Mouse (Mus musculus): Measurements from ENCODE around the gene Agr3. TPM values are rescaled to one million over a fixed set of nuclear protein-coding genes. Genes with fewer than 3 reads are reported as not detected.
A peak's percentile ranks its signal among the peaks of the same experiment; 100 is the strongest.

Gene Agr3
- total and polyA plus RNA-seq, 3 experiments, result 0.22 TPM; not detected in 2

GRCm38 (mm10) chr12:35993583-35993982, 68.2 kb downstream of the Agr3 start:
- no peaks in the 10 kb centered on the region for H3K4me1 ChIP-seq (ENCODE audit: insufficient read depth, low read depth, low read length)
- H3K9me3 ChIP-seq (replicated peaks), result 0 out of 2 replicates have a peak, but pooled peaks cover 3% of the 10 kb centered on the region
- DNase-seq (ENCODE audit: low spot score) (no peak), ATAC-seq (ENCODE audit: extremely low read depth, insufficient number of reproducible peaks, low FRiP score, poor library complexity, severe bottlenecking) (no peak)
- no peaks in the 10 kb centered on the region for H3K36me3 ChIP-seq (replicated peaks)
- H3K4me3 ChIP-seq (ENCODE audit: low read depth, low read length), result no peak overlapping the region
- no peak for TF ChIP-seq GATA2 (IDR thresholded peaks at IDR 0.05; ENCODE audit: borderline replicate concordance, low read depth, low read length)
- TF ChIP-seq TAL1 (conservative IDR thresholded peaks at IDR 0.05; ENCODE audit: low read depth, low read length), result no peak
- TF ChIP-seq POLR2AphosphoS5 (IDR thresholded peaks at IDR 0.05; ENCODE audit: insufficient replicate concordance, low read depth, low read length), result no peak
- no peak for TF ChIP-seq CTCF (IDR thresholded peaks at IDR 0.05; ENCODE audit: low read depth, low read length)
- no peak for TF ChIP-seq GATA1 (IDR thresholded peaks at IDR 0.05; ENCODE audit: borderline replicate concordance, low read length)
- H3K27me3 ChIP-seq (ENCODE audit: insufficient read depth, low read length), result no peaks in the 10 kb centered on the region

DNA sequence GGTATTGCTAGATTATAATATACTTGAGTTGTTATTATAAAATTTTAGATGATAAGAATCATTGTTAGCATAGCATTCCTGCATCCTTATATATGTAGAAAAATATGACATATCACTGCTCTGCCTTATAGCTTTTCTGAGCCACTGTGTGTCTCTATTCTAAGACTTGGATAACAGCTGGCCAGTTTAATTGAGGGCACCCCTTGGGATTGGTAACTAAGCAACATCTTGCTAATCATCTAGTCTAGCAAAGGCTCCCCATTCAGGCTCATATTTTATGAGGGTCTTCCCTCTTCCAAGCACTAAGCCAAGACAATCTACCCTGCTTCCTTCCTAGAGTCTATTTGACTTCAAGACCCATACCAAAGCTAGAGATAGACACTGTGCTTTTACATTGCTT, 68.7 kb downstream of the Agr3 start:
- H3K4me1 ChIP-seq (ENCODE audit: insufficient read depth, low read depth, low read length), result no peaks in the 10 kb centered on the region
- no peak for ATAC-seq (ENCODE audit: extremely low read depth, insufficient number of reproducible peaks, low FRiP score, poor library complexity, severe bottlenecking)

DNA sequence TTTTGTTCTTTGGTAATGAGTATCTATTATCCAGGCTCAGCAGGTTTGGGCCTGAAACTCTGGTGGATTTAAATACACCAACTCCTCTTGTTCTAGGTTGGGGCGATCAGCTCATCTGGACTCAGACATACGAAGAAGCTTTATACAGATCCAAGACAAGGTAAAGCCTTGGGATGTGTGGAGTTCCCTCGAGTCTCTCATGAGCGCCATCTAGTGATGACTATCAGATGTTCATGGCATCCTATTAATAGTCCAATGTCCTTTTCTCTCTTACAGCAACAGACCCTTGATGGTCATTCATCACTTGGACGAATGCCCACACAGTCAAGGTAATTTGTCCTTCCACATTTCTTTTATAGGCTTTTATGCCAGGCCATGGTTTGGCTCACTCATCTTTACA, 70.4 kb downstream of the Agr3 start:
- TF ChIP-seq CTCF (IDR thresholded peaks at IDR 0.05; ENCODE audit: low read depth, low read length), result peak; percentile 48; the same call in 1 of the 2 replicates
- no peak for TF ChIP-seq GATA1 (IDR thresholded peaks at IDR 0.05; ENCODE audit: borderline replicate concordance, low read length)
- no peak for TF ChIP-seq GATA2 (IDR thresholded peaks at IDR 0.05; ENCODE audit: borderline replicate concordance, low read depth, low read length)
- Histone ChIP-seq H3K4me1 (ENCODE audit: insufficient read depth, low read depth, low read length) (no peaks in the 10 kb centered on the region), H3K9me3 (replicated peaks) (0 out of 2 replicates have a peak, but pooled peaks cover 3% of the 10 kb centered on the region), H3K36me3 (replicated peaks) (no peaks in the 10 kb centered on the region), H3K27me3 (ENCODE audit: insufficient read depth, low read length) (no peaks in the 10 kb centered on the region), H3K4me3 (ENCODE audit: low read depth, low read length) (no peak overlapping the region)
- DNase-seq (ENCODE audit: low spot score), result peak; percentile 4
- no peak for ATAC-seq (ENCODE audit: extremely low read depth, insufficient number of reproducible peaks, low FRiP score, poor library complexity, severe bottlenecking)

More for the DNA sequence above, 68.7 kb downstream of the Agr3 start:
- Histone ChIP-seq H3K9me3 (replicated peaks) (0 out of 2 replicates have a peak, but pooled peaks cover 3% of the 10 kb centered on the region), H3K36me3 (replicated peaks) (no peaks in the 10 kb centered on the region), H3K4me3 (ENCODE audit: low read depth, low read length) (no peak overlapping the region), H3K27me3 (ENCODE audit: insufficient read depth, low read length) (no peaks in the 10 kb centered on the region)
- TF ChIP-seq GATA2 (IDR thresholded peaks at IDR 0.05; ENCODE audit: borderline replicate concordance, low read depth, low read length) (no peak), TAL1 (conservative IDR thresholded peaks at IDR 0.05; ENCODE audit: low read depth, low read length) (no peak), CTCF (IDR thresholded peaks at IDR 0.05; ENCODE audit: low read depth, low read length) (no peak), POLR2AphosphoS5 (IDR thresholded peaks at IDR 0.05; ENCODE audit: insufficient replicate concordance, low read depth, low read length) (no peak), GATA1 (IDR thresholded peaks at IDR 0.05; ENCODE audit: borderline replicate concordance, low read length) (no peak)
- no peak for DNase-seq (ENCODE audit: low spot score)

Other genes starting within 250 kb of the Agr3 start
- gene Agr2, start 67.3 kb downstream of the Agr3 start, total RNA-seq (2014; fragmentation: Nextera tagmentation), result not detected in 2 replicates
- gene Agr2, start 67.3 kb downstream of the Agr3 start, total RNA-seq (2017), result 0.33 TPM in 1 of 2 replicates, not detected in the other
- gene Agr2, start 67.3 kb downstream of the Agr3 start, polyA plus RNA-seq (2012), result not detected in 2 replicates
- not detected in 2 replicates for gene Tspan13, start 116.9 kb downstream of the Agr3 start, total RNA-seq (2014; fragmentation: Nextera tagmentation)
- gene Tspan13, start 116.9 kb downstream of the Agr3 start, total RNA-seq (2017), result 0.12 TPM in 1 of 2 replicates, not detected in the other
- gene Tspan13, start 116.9 kb downstream of the Agr3 start, polyA plus RNA-seq (2012), result 0.08 TPM in 1 of 2 replicates, not detected in the other
- 41.8 and 49.1 TPM in 2 replicates for gene Ankmy2, start 231.5 kb downstream of the Agr3 start, total RNA-seq (2014; fragmentation: Nextera tagmentation)
- 44.1 and 49.6 TPM in 2 replicates for gene Ankmy2, start 231.5 kb downstream of the Agr3 start, total RNA-seq (2017)
- 2.5 and 2.7 TPM in 2 replicates for gene Ankmy2, start 231.5 kb downstream of the Agr3 start, polyA plus RNA-seq (2012)
- 134 and 138 TPM in 2 replicates for gene Bzw2, start 232.5 kb downstream of the Agr3 start, total RNA-seq (2014; fragmentation: Nextera tagmentation)
- 129 and 140 TPM in 2 replicates for gene Bzw2, start 232.5 kb downstream of the Agr3 start, total RNA-seq (2017)
- gene Bzw2, start 232.5 kb downstream of the Agr3 start, polyA plus RNA-seq (2012), result 17.6 and 23.8 TPM in 2 replicates

Data from G1E (cell line).